Mouse (Mus musculus): Measurements from ENCODE around the gene Pawr. TPM values are rescaled to one million over a fixed set of nuclear protein-coding genes. Genes with fewer than 3 reads are reported as not detected.

Gene Pawr
- polyA plus RNA-seq, 1 experiment from 2014 or later, result 25.3 TPM

GRCm38 (mm10) chr10:108372258-108372657 lies 40.3 kb downstream of the Pawr start:
- Histone ChIP-seq H3K27ac (ENCODE audit: low read depth, low read length) (no peak overlapping the region), H3K4me3 (ENCODE audit: low read length) (no peak overlapping the region), H3K4me2 (replicated peaks; ENCODE audit: low read depth, low read length) (no peak overlapping the region), H3K4me1 (ENCODE audit: control insufficient read depth, insufficient read depth, low read length) (peaks cover 4% of the 10 kb centered on the region; the same call in 1 of the 2 replicates), H3K9me3 (ENCODE audit: control insufficient read depth, low read length) (no peaks in the 10 kb centered on the region; the same call in 1 of the 2 replicates), H3K27me3 (ENCODE audit: control insufficient read depth, insufficient read depth, low read length) (no peaks in the 10 kb centered on the region), H3K36me3 (ENCODE audit: control insufficient read depth, insufficient read depth, low read length) (no peaks in the 10 kb centered on the region), H3K9ac (ENCODE audit: low read depth, low read length) (no peak overlapping the region)
- ATAC-seq (ENCODE audit: low FRiP score, low TSS enrichment), result no peak
- 68% methylated on average over 7 of the region's 7 CpGs for WGBS

- Histone ChIP-seq H3K9ac (ENCODE audit: low read depth, low read length) (no peak overlapping the region), H3K27me3 (ENCODE audit: control insufficient read depth, insufficient read depth, low read length) (no peaks in the 10 kb centered on the region), H3K36me3 (ENCODE audit: control insufficient read depth, insufficient read depth, low read length) (no peaks in the 10 kb centered on the region), H3K4me2 (replicated peaks; ENCODE audit: low read depth, low read length) (no peak overlapping the region), H3K4me1 (ENCODE audit: control insufficient read depth, insufficient read depth, low read length) (peaks cover 4% of the 10 kb centered on the region; the same call in 1 of the 2 replicates), H3K9me3 (ENCODE audit: control insufficient read depth, low read length) (no peaks in the 10 kb centered on the region; the same call in 1 of the 2 replicates), H3K4me3 (ENCODE audit: low read length) (no peak overlapping the region), H3K27ac (ENCODE audit: low read depth, low read length) (no peak overlapping the region)
- WGBS, result 93% methylated on average over 5 of the region's 5 CpGs
- ATAC-seq (ENCODE audit: low FRiP score, low TSS enrichment), result no peak
Observed at GRCm38 (mm10) chr10:108372858-108373257, 40.9 kb downstream of the Pawr start.

- H3K4me3 ChIP-seq (ENCODE audit: low read length), result no peak overlapping the region
- no peak overlapping the region for H3K27ac ChIP-seq (ENCODE audit: low read depth, low read length)
- 95% methylated on average over 8 of the region's 8 CpGs for WGBS
- no peak overlapping the region for H3K9ac ChIP-seq (ENCODE audit: low read depth, low read length)
- peaks cover 4% of the 10 kb centered on the region; the same call in 1 of the 2 replicates for H3K4me1 ChIP-seq (ENCODE audit: control insufficient read depth, insufficient read depth, low read length)
- no peaks in the 10 kb centered on the region for H3K27me3 ChIP-seq (ENCODE audit: control insufficient read depth, insufficient read depth, low read length)
- no peaks in the 10 kb centered on the region for H3K36me3 ChIP-seq (ENCODE audit: control insufficient read depth, insufficient read depth, low read length)
- H3K9me3 ChIP-seq (ENCODE audit: control insufficient read depth, low read length), result no peaks in the 10 kb centered on the region; the same call in 1 of the 2 replicates
- H3K4me2 ChIP-seq (replicated peaks; ENCODE audit: low read depth, low read length), result no peak overlapping the region
- ATAC-seq (ENCODE audit: low FRiP score, low TSS enrichment), result no peak
Observed at GRCm38 (mm10) chr10:108375796-108376195, 43.9 kb downstream of the Pawr start.

GRCm38 (mm10) chr10:108376366-108376765 lies 44.4 kb downstream of the Pawr start:
- H3K36me3 ChIP-seq (ENCODE audit: control insufficient read depth, insufficient read depth, low read length), result no peaks in the 10 kb centered on the region
- 84% methylated on average over 4 of the region's 4 CpGs for WGBS

GRCm38 (mm10) chr10:108377369-108377768 lies 45.4 kb downstream of the Pawr start:
- Histone ChIP-seq H3K4me1 (ENCODE audit: control insufficient read depth, insufficient read depth, low read length) (no peaks in the 10 kb centered on the region), H3K27ac (ENCODE audit: low read depth, low read length) (no peak overlapping the region), H3K9ac (ENCODE audit: low read depth, low read length) (no peak overlapping the region), H3K4me3 (ENCODE audit: low read length) (no peak overlapping the region), H3K27me3 (ENCODE audit: control insufficient read depth, insufficient read depth, low read length) (no peaks in the 10 kb centered on the region), H3K36me3 (ENCODE audit: control insufficient read depth, insufficient read depth, low read length) (no peaks in the 10 kb centered on the region), H3K4me2 (replicated peaks; ENCODE audit: low read depth, low read length) (no peak overlapping the region), H3K9me3 (ENCODE audit: control insufficient read depth, low read length) (no peaks in the 10 kb centered on the region; the same call in 1 of the 2 replicates)
- ATAC-seq (ENCODE audit: low FRiP score, low TSS enrichment), result no peak
- WGBS, result 92% methylated on average over 7 of the region's 7 CpGs

More at GRCm38 (mm10) chr10:108376366-108376765, 44.4 kb downstream of the Pawr start:
- Histone ChIP-seq H3K27ac (ENCODE audit: low read depth, low read length) (no peak overlapping the region), H3K4me2 (replicated peaks; ENCODE audit: low read depth, low read length) (no peak overlapping the region), H3K9me3 (ENCODE audit: control insufficient read depth, low read length) (no peaks in the 10 kb centered on the region; the same call in 1 of the 2 replicates), H3K4me1 (ENCODE audit: control insufficient read depth, insufficient read depth, low read length) (peaks cover 2% of the 10 kb centered on the region; the same call in 1 of the 2 replicates), H3K4me3 (ENCODE audit: low read length) (no peak overlapping the region), H3K27me3 (ENCODE audit: control insufficient read depth, insufficient read depth, low read length) (no peaks in the 10 kb centered on the region), H3K9ac (ENCODE audit: low read depth, low read length) (no peak overlapping the region)
- ATAC-seq (ENCODE audit: low FRiP score, low TSS enrichment), result no peak

GRCm38 (mm10) chr10:108378062-108378461 lies 46.1 kb downstream of the Pawr start:
- Histone ChIP-seq H3K27me3 (ENCODE audit: control insufficient read depth, insufficient read depth, low read length) (no peaks in the 10 kb centered on the region), H3K27ac (ENCODE audit: low read depth, low read length) (no peak overlapping the region), H3K4me1 (ENCODE audit: control insufficient read depth, insufficient read depth, low read length) (no peaks in the 10 kb centered on the region), H3K4me3 (ENCODE audit: low read length) (no peak overlapping the region), H3K4me2 (replicated peaks; ENCODE audit: low read depth, low read length) (no peak overlapping the region), H3K9ac (ENCODE audit: low read depth, low read length) (no peak overlapping the region), H3K36me3 (ENCODE audit: control insufficient read depth, insufficient read depth, low read length) (peaks cover 5% of the 10 kb centered on the region), H3K9me3 (ENCODE audit: control insufficient read depth, low read length) (no peaks in the 10 kb centered on the region; the same call in 1 of the 2 replicates)
- no peak for ATAC-seq (ENCODE audit: low FRiP score, low TSS enrichment)
- 86% methylated on average over 6 of the region's 6 CpGs for WGBS

GRCm38 (mm10) chr10:108378479-108378878 lies 46.6 kb downstream of the Pawr start:
- Histone ChIP-seq H3K4me2 (replicated peaks; ENCODE audit: low read depth, low read length) (no peak overlapping the region), H3K4me3 (ENCODE audit: low read length) (no peak overlapping the region), H3K9me3 (ENCODE audit: control insufficient read depth, low read length) (no peaks in the 10 kb centered on the region; the same call in 1 of the 2 replicates), H3K27ac (ENCODE audit: low read depth, low read length) (no peak overlapping the region), H3K36me3 (ENCODE audit: control insufficient read depth, insufficient read depth, low read length) (peaks cover 8% of the 10 kb centered on the region), H3K4me1 (ENCODE audit: control insufficient read depth, insufficient read depth, low read length) (no peaks in the 10 kb centered on the region), H3K27me3 (ENCODE audit: control insufficient read depth, insufficient read depth, low read length) (no peaks in the 10 kb centered on the region), H3K9ac (ENCODE audit: low read depth, low read length) (no peak overlapping the region)
- no peak for ATAC-seq (ENCODE audit: low FRiP score, low TSS enrichment)
- WGBS, result 85% methylated on average over 5 of the region's 5 CpGs

- Histone ChIP-seq H3K36me3 (ENCODE audit: control insufficient read depth, insufficient read depth, low read length) (peaks cover 12% of the 10 kb centered on the region), H3K27ac (ENCODE audit: low read depth, low read length) (no peak overlapping the region), H3K4me2 (replicated peaks; ENCODE audit: low read depth, low read length) (no peak overlapping the region), H3K4me3 (ENCODE audit: low read length) (no peak overlapping the region), H3K27me3 (ENCODE audit: control insufficient read depth, insufficient read depth, low read length) (no peaks in the 10 kb centered on the region), H3K4me1 (ENCODE audit: control insufficient read depth, insufficient read depth, low read length) (peaks cover 13% of the 10 kb centered on the region), H3K9me3 (ENCODE audit: control insufficient read depth, low read length) (no peaks in the 10 kb centered on the region), H3K9ac (ENCODE audit: low read depth, low read length) (no peak overlapping the region)
- 87% methylated on average over 10 of the region's 10 CpGs for WGBS
- ATAC-seq (ENCODE audit: low FRiP score, low TSS enrichment), result no peak
Observed at GRCm38 (mm10) chr10:108380715-108381114, 48.8 kb downstream of the Pawr start.

- WGBS, result 79% methylated on average over 9 of the region's 9 CpGs
- H3K4me2 ChIP-seq (replicated peaks; ENCODE audit: low read depth, low read length), result no peak overlapping the region
- no peak for ATAC-seq (ENCODE audit: low FRiP score, low TSS enrichment)
- H3K36me3 ChIP-seq (ENCODE audit: control insufficient read depth, insufficient read depth, low read length), result peaks cover 12% of the 10 kb centered on the region
- H3K27ac ChIP-seq (ENCODE audit: low read depth, low read length), result no peak overlapping the region
- peaks cover 20% of the 10 kb centered on the region for H3K4me1 ChIP-seq (ENCODE audit: control insufficient read depth, insufficient read depth, low read length)
- no peaks in the 10 kb centered on the region for H3K27me3 ChIP-seq (ENCODE audit: control insufficient read depth, insufficient read depth, low read length)
- no peak overlapping the region for H3K9ac ChIP-seq (ENCODE audit: low read depth, low read length)
- no peak overlapping the region for H3K4me3 ChIP-seq (ENCODE audit: low read length)
- no peaks in the 10 kb centered on the region for H3K9me3 ChIP-seq (ENCODE audit: control insufficient read depth, low read length)
Observed at GRCm38 (mm10) chr10:108384153-108384769, 52.3 kb downstream of the Pawr start.

All from kidney, embryonic 14.5 days (tissue).